Mouse (Mus musculus) olfactory bulb, adult 2 months (tissue): Measurements from ENCODE around the gene Gdf7. TPM values are rescaled to one million over a fixed set of nuclear protein-coding genes. Genes with fewer than 3 reads are reported as not detected.

Experiments used
- H3K27ac ChIP-seq: fragments of 200-500 bp; 2 replicates; pipeline ENCODE4 v1.5.1; 2012; ENCODE audit warnings: low read depth, low read length; ENCODE audit not compliant: insufficient read depth
- H3K4me1 ChIP-seq: fragments of 200-500 bp; 2 replicates; pipeline ENCODE4 v1.6.1; 2012; ENCODE audit warnings: low read length; ENCODE audit not compliant: control insufficient read depth, insufficient read depth
- H3K4me3 ChIP-seq: fragments of 200-500 bp; 2 replicates; pipeline ENCODE4 v1.5.1; 2012; ENCODE audit warnings: mild to moderate bottlenecking, low read depth, low read length, moderate library complexity; ENCODE audit not compliant: insufficient read depth
- CTCF ChIP-seq: fragments of 200-500 bp; IDR thresholded peaks from 2 replicates; pipeline ENCODE4 v1.5.1; 2012; ENCODE audit warnings: low read depth, mild to moderate bottlenecking, low read length, moderate library complexity; ENCODE audit not compliant: insufficient read depth
- POLR2A ChIP-seq: fragments of 200-500 bp; IDR thresholded peaks from 2 replicates; pipeline ENCODE4 v1.6.1; 2012; ENCODE audit warnings: mild to moderate bottlenecking, low read depth, low read length, moderate library complexity; ENCODE audit not compliant: insufficient read depth
- WGBS: fragments of 180-500 bp; shearing (Covaris S2); methylation state at CpG from one replicate; pipeline ENCODE4 v1.1.7; 2018; 5-methylcytosine and 5-hydroxymethylcytosine counted together
- polyA plus RNA-seq: library from polyadenylated mRNA; stranded (reverse); fragments of >200 nt; gene quantifications from 2 replicates; pipeline ENCODE4 v1.2.4, GENCODE M21; 2012; ENCODE audit warnings: low replicate concordance; ENCODE audit not compliant: missing spikeins, insufficient read depth, insufficient read length

Gdf7 gene
- polyA plus RNA-seq, 1 experiment, result not detected

GRCm38 (mm10) chr12:8266311-8266710 is 35.4 kb downstream of the Gdf7 start:
- WGBS, result 82% methylated on average over 7 of the region's 7 CpGs
- H3K4me3 ChIP-seq, result no peak overlapping the region
- no peaks in the 10 kb centered on the region for H3K4me1 ChIP-seq
- H3K27ac ChIP-seq, result no peak overlapping the region
- TF ChIP-seq CTCF, result no peak
- no peak for TF ChIP-seq POLR2A

GRCm38 (mm10) chr12:8260297-8260696 is 41.5 kb downstream of the Gdf7 start:
- 82% methylated on average over 2 of the region's 2 CpGs for WGBS
- Histone ChIP-seq H3K27ac (no peak overlapping the region), H3K4me1 (peaks cover 2% of the 10 kb centered on the region; the same call in 1 of the 2 replicates), H3K4me3 (no peak overlapping the region)
- TF ChIP-seq CTCF (no peak), POLR2A (no peak)

Other genes with a start within 250 kb of the Gdf7 start
- gene Ldah, start 93.8 kb downstream of the Gdf7 start, polyA plus RNA-seq, result not detected in 2 replicates
- gene Hs1bp3, start 11.5 kb upstream of the Gdf7 start, polyA plus RNA-seq, result not detected in 2 replicates
- 196 TPM in 1 of 2 replicates, not detected in the other for gene Rhob, start 198.1 kb upstream of the Gdf7 start, polyA plus RNA-seq